Mouse (Mus musculus): ENCODE measurements around the gene Rimklb. TPM values are rescaled to one million over a fixed set of nuclear protein-coding genes. Genes with fewer than 3 reads are reported as not detected.

Gene Rimklb
- total and polyA plus RNA-seq, 3 experiments = not detected

- TF ChIP-seq IRF4 (IDR thresholded peaks at IDR 0.05; ENCODE audit: low read depth, low read length) = no peak
- TF ChIP-seq NRF1 (IDR thresholded peaks at IDR 0.05; ENCODE audit: low read depth, low read length) = no peak
- peak; percentile 76 for TF ChIP-seq RAD21 (IDR thresholded peaks at IDR 0.05; ENCODE audit: low read depth, low read length)
- TF ChIP-seq BHLHE40 (IDR thresholded peaks at IDR 0.05; ENCODE audit: low read depth, low read length) = no peak
- TF ChIP-seq SMC3 (IDR thresholded peaks at IDR 0.05; ENCODE audit: low read depth, low read length) = peak; percentile 64
- peak; percentile 72 to 81; a peak in 3 of 4 replicates for TF ChIP-seq CTCF (conservative IDR thresholded peaks at IDR 0.05 in 1 of 2, IDR thresholded peaks at IDR 0.05 in 1 of 2; ENCODE audit: low read depth in 2 of 2, low read length in 2 of 2)
Measured at GRCm38 (mm10) chr6:122519384-122519783, 20.8 kb upstream of the Rimklb start.

DNA sequence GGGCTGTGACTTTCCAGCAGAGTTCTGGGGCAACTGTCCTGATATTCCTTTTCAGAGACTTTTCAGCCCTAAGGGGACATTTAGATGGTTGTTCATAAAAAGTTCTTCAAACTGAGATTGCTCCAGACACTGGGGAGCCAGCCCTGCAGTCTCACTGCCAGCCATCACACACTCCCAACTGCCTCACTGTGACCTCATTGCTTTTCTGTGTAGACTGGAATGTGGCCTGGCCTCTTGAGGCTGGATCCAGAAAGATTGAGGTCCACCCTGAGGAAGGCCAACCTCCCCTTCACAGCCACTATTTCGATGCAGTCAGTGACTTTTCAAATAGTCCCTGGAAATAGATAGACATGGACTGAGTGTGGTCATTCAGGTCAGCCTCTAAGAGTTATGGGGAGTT is 19.1 kb upstream of the Rimklb start:
- Histone ChIP-seq H3K9me3 (replicated peaks; ENCODE audit: low read length) (no peaks in the 10 kb centered on the region), H3K27ac (ENCODE audit: insufficient read depth, low read depth) (no peak overlapping the region), H3K27me3 (replicated peaks) (peaks cover 4% of the 10 kb centered on the region), H3K36me3 (replicated peaks in 1 of 2; ENCODE audit: control insufficient read depth in 1 of 2, insufficient read depth in 1 of 2, low read length in 1 of 2) (no peaks in the 10 kb centered on the region), H3K79me2 (replicated peaks; ENCODE audit: control insufficient read depth, extremely low read depth, insufficient read depth, poor library complexity, severe bottlenecking) (no peaks in the 10 kb centered on the region), H3K4me1 (ENCODE audit: control insufficient read depth in 1 of 2, insufficient read depth in 2 of 2) (0 out of 4 replicates have a peak, but pooled peaks cover 4 to 5% of the 10 kb centered on the region in 2 experiments), H3K4me2 (ENCODE audit: insufficient read depth, low read depth, poor library complexity, severe bottlenecking) (no peak overlapping the region), H3K9ac (ENCODE audit: insufficient read depth, low read depth) (no peak overlapping the region), H3K4me3 (replicated peaks in 1 of 3; ENCODE audit: low read depth in 2 of 3, low read length in 2 of 3, poor library complexity in 1 of 3) (no peak overlapping the region)
- dilution Hi-C loops (cut with MboI; ENCODE audit: extremely low pct_ligation_motif_present, extremely low pct_unique_long_range_greater_than_20kb, low sequenced_read_pairs) = no loop called here
- DNase-seq (ENCODE audit: extremely low read depth) = no peak
- no peak for TF ChIP-seq MAX (IDR thresholded peaks at IDR 0.05; ENCODE audit: low read length)
- TF ChIP-seq NRF1 (IDR thresholded peaks at IDR 0.05; ENCODE audit: low read depth, low read length) = no peak
- TF ChIP-seq RCOR1 (conservative IDR thresholded peaks at IDR 0.05; ENCODE audit: low read depth, low read length) = no peak
- no peak for TF ChIP-seq CHD2 (IDR thresholded peaks at IDR 0.05; ENCODE audit: low read length)
- TF ChIP-seq HCFC1 (IDR thresholded peaks at IDR 0.05; ENCODE audit: low read depth, low read length) = no peak
- TF ChIP-seq GABPA (IDR thresholded peaks at IDR 0.05; ENCODE audit: insufficient replicate concordance, low read depth, low read length) = no peak
- no peak for TF ChIP-seq PAX5 (IDR thresholded peaks at IDR 0.05; ENCODE audit: low read length)
- no peak for TF ChIP-seq MXI1 (IDR thresholded peaks at IDR 0.05; ENCODE audit: low read depth, low read length)
- no peak for TF ChIP-seq JUND (conservative IDR thresholded peaks at IDR 0.05; ENCODE audit: low read depth, low read length)
- TF ChIP-seq ZMIZ1 (IDR thresholded peaks at IDR 0.05; ENCODE audit: low read depth, low read length) = no peak
- no peak for TF ChIP-seq SMC3 (IDR thresholded peaks at IDR 0.05; ENCODE audit: low read depth, low read length)
- TF ChIP-seq E2F4 (IDR thresholded peaks at IDR 0.05; ENCODE audit: insufficient replicate concordance, low read depth, low read length) = no peak
- no peak for TF ChIP-seq UBTF (IDR thresholded peaks at IDR 0.05; ENCODE audit: low read depth, low read length)
- TF ChIP-seq ETS1 (conservative IDR thresholded peaks at IDR 0.05; ENCODE audit: low read depth, low read length) = no peak
- no peak for TF ChIP-seq MAFK (IDR thresholded peaks at IDR 0.05; ENCODE audit: insufficient replicate concordance, low read length)
- no peak for TF ChIP-seq NELFE (IDR thresholded peaks at IDR 0.05; ENCODE audit: low read depth, low read length)
- TF ChIP-seq BHLHE40 (IDR thresholded peaks at IDR 0.05; ENCODE audit: low read depth, low read length) = no peak
- TF ChIP-seq ZNF384 (IDR thresholded peaks at IDR 0.05; ENCODE audit: low read depth, low read length) = no peak
- no peak for TF ChIP-seq TCF12 (IDR thresholded peaks at IDR 0.05; ENCODE audit: low read depth, low read length)
- in situ Hi-C loops (cut with MboI; ENCODE audit: low pct_ligation_motif_present, low pct_unique_long_range_greater_than_20kb, low sequenced_read_pairs) = no loop called here

More at GRCm38 (mm10) chr6:122519384-122519783, 20.8 kb upstream of the Rimklb start:
- Histone ChIP-seq H3K9ac (ENCODE audit: insufficient read depth, low read depth) (no peak overlapping the region), H3K4me1 (ENCODE audit: control insufficient read depth in 1 of 2, insufficient read depth in 2 of 2) (0 out of 4 replicates have a peak, but pooled peaks cover 0 to 5% of the 10 kb centered on the region in 2 experiments), H3K27me3 (replicated peaks) (peaks cover 2% of the 10 kb centered on the region), H3K4me3 (replicated peaks in 1 of 3; ENCODE audit: low read depth in 2 of 3, low read length in 2 of 3, poor library complexity in 1 of 3) (no peak overlapping the region), H3K4me2 (ENCODE audit: insufficient read depth, low read depth, poor library complexity, severe bottlenecking) (no peak overlapping the region), H3K79me2 (replicated peaks; ENCODE audit: control insufficient read depth, extremely low read depth, insufficient read depth, poor library complexity, severe bottlenecking) (no peaks in the 10 kb centered on the region), H3K27ac (ENCODE audit: insufficient read depth, low read depth) (no peak overlapping the region), H3K36me3 (replicated peaks in 1 of 2; ENCODE audit: control insufficient read depth in 1 of 2, insufficient read depth in 1 of 2, low read length in 1 of 2) (no peaks in the 10 kb centered on the region), H3K9me3 (replicated peaks; ENCODE audit: low read length) (no peaks in the 10 kb centered on the region)
- in situ Hi-C loops (cut with MboI; ENCODE audit: low pct_ligation_motif_present, low pct_unique_long_range_greater_than_20kb, low sequenced_read_pairs) = no loop called here
- dilution Hi-C loops (cut with MboI; ENCODE audit: extremely low pct_ligation_motif_present, extremely low pct_unique_long_range_greater_than_20kb, low sequenced_read_pairs) = no loop called here
- DNase-seq (ENCODE audit: extremely low read depth) = peak; percentile 23

Measured in CH12.LX (cell line).